Mouse (Mus musculus) CH12.LX (cell line): ENCODE data around the gene Prrc2b. TPM values are rescaled to one million over a fixed set of nuclear protein-coding genes. Genes with fewer than 3 reads are reported as not detected.
A peak's percentile ranks its signal among the peaks of the same experiment; 100 is the strongest.

Experiments used
- DNase-seq: peaks from one replicate; pipeline ENCODE4 v3.0.0-alpha.2; 2013; ENCODE audit errors: extremely low read depth
- H3K27ac ChIP-seq: 2 replicates; pipeline ENCODE4 v1.5.1; 2012; ENCODE audit warnings: low read depth, mild to moderate bottlenecking, control low read depth, moderate library complexity; ENCODE audit not compliant: insufficient read depth
- H3K27me3 ChIP-seq: replicated peaks from 2 replicates; pipeline ENCODE3; 2012; ENCODE audit warnings: inconsistent platforms
- H3K36me3 ChIP-seq, 2 experiments: replicated peaks in 1 of 2; 2 replicates each; pipeline versions ENCODE3 to v1.6.1; 2012; ENCODE audit warnings: inconsistent platforms in 1 of 2, low read length in 1 of 2, mild to moderate bottlenecking in 1 of 2, mixed read lengths in 1 of 2, moderate library complexity in 1 of 2; ENCODE audit not compliant: control insufficient read depth in 1 of 2, insufficient read depth in 1 of 2
- H3K4me1 ChIP-seq, 2 experiments: 2 replicates each; pipeline ENCODE4 v1.6.1; 2012; ENCODE audit warnings: inconsistent platforms in 1 of 2, moderate library complexity in 1 of 2; ENCODE audit not compliant: insufficient read depth in 2 of 2, control insufficient read depth in 1 of 2
- H3K4me2 ChIP-seq: 2 replicates; pipeline ENCODE4 v1.6.1; 2012; ENCODE audit warnings: low read depth, mild to moderate bottlenecking, control low read depth; ENCODE audit not compliant: poor library complexity, insufficient read depth, severe bottlenecking
- H3K4me3 ChIP-seq, 3 experiments: fragments of 150-350 bp in 1 of 3; sonication (generic) in 1 of 3; replicated peaks in 1 of 3; 2 replicates each; pipeline versions ENCODE3 to v1.5.1; 2011 to 2012; ENCODE audit warnings: low read depth in 2 of 3, low read length in 2 of 3, mild to moderate bottlenecking in 2 of 3, moderate library complexity in 2 of 3, control low read depth in 1 of 3, improper control_type of control experiment in 1 of 3, inconsistent platforms in 1 of 3, mixed read lengths in 1 of 3; ENCODE audit not compliant: poor library complexity in 1 of 3
- H3K79me2 ChIP-seq: replicated peaks from 2 replicates; pipeline ENCODE4 v1.6.1; 2012; ENCODE audit warnings: mild to moderate bottlenecking, moderate library complexity; ENCODE audit not compliant: control insufficient read depth, poor library complexity, insufficient read depth, severe bottlenecking; ENCODE audit errors: extremely low read depth
- H3K9ac ChIP-seq: 2 replicates; pipeline ENCODE4 v1.6.1; 2012; ENCODE audit warnings: low read depth, mild to moderate bottlenecking, control low read depth, moderate library complexity; ENCODE audit not compliant: insufficient read depth
- H3K9me3 ChIP-seq: replicated peaks from 2 replicates; pipeline ENCODE3; 2012; ENCODE audit warnings: low read length, inconsistent platforms, mixed read lengths
- BHLHE40 ChIP-seq: IDR thresholded peaks from 2 replicates; pipeline ENCODE4 v1.6.1; 2011; ENCODE audit warnings: mild to moderate bottlenecking, low read depth, low read length, improper control_type of control experiment
- CHD1 ChIP-seq: IDR thresholded peaks from 2 replicates; pipeline ENCODE4 v1.6.1; 2012; ENCODE audit warnings: low read depth, low read length, improper control_type of control experiment, inconsistent platforms
- CHD2 ChIP-seq: IDR thresholded peaks from 2 replicates; pipeline ENCODE4 v1.6.1; 2011; ENCODE audit warnings: low read length, improper control_type of control experiment
- CTCF ChIP-seq, 2 experiments: IDR thresholded peaks in 1 of 2; conservative IDR thresholded peaks in 1 of 2; 2 replicates each; pipeline ENCODE4 v1.5.1; 2011 to 2012; ENCODE audit warnings: low read depth in 2 of 2, low read length in 2 of 2, improper control_type of control experiment in 1 of 2, inconsistent platforms in 1 of 2, mild to moderate bottlenecking in 1 of 2, moderate library complexity in 1 of 2
- E2F4 ChIP-seq: IDR thresholded peaks from 2 replicates; pipeline ENCODE4 v1.6.1; 2011; ENCODE audit warnings: low read depth, low read length, improper control_type of control experiment; ENCODE audit not compliant: insufficient replicate concordance
- ELF1 ChIP-seq: IDR thresholded peaks from 2 replicates; pipeline ENCODE4 v1.6.1; 2014; ENCODE audit warnings: low read depth, mild to moderate bottlenecking, inconsistent platforms, low read length, improper control_type of control experiment
- GABPA ChIP-seq: IDR thresholded peaks from 2 replicates; pipeline ENCODE4 v1.6.1; 2012; ENCODE audit warnings: low read depth, low read length, improper control_type of control experiment, inconsistent platforms; ENCODE audit not compliant: insufficient replicate concordance
- HCFC1 ChIP-seq: IDR thresholded peaks from 2 replicates; pipeline ENCODE4 v1.6.1; 2012; ENCODE audit warnings: low read depth, mild to moderate bottlenecking, inconsistent platforms, low read length, improper control_type of control experiment
- IRF4 ChIP-seq: IDR thresholded peaks from 2 replicates; pipeline ENCODE4 v1.6.1; 2014; ENCODE audit warnings: low read depth, mild to moderate bottlenecking, inconsistent platforms, low read length, improper control_type of control experiment
- JUN ChIP-seq: IDR thresholded peaks from 2 replicates; pipeline ENCODE4 v1.6.1; 2011; ENCODE audit warnings: low read depth, mild to moderate bottlenecking, low read length, improper control_type of control experiment, moderate library complexity; ENCODE audit not compliant: insufficient read depth
- JUND ChIP-seq: conservative IDR thresholded peaks from 2 replicates; pipeline ENCODE4 v1.6.1; 2011; ENCODE audit warnings: low read depth, low read length, improper control_type of control experiment
- KAT2A ChIP-seq: IDR thresholded peaks from 2 replicates; pipeline ENCODE4 v1.6.1; 2012; ENCODE audit warnings: low read length, improper control_type of control experiment, inconsistent platforms; ENCODE audit not compliant: insufficient replicate concordance
- MEF2A ChIP-seq: IDR thresholded peaks from 2 replicates; pipeline ENCODE4 v1.6.1; 2014; ENCODE audit warnings: low read depth, mild to moderate bottlenecking, inconsistent platforms, low read length, improper control_type of control experiment, borderline replicate concordance
- MXI1 ChIP-seq: IDR thresholded peaks from 2 replicates; pipeline ENCODE4 v1.6.1; 2011; ENCODE audit warnings: mild to moderate bottlenecking, low read depth, low read length, improper control_type of control experiment
- MYC ChIP-seq: IDR thresholded peaks from 2 replicates; pipeline ENCODE4 v1.6.1; 2011; ENCODE audit warnings: low read depth, mild to moderate bottlenecking, improper control_type of control experiment, low read length
- NELFE ChIP-seq: IDR thresholded peaks from 2 replicates; pipeline ENCODE4 v1.6.1; 2011; ENCODE audit warnings: low read depth, low read length, improper control_type of control experiment
- POLR2AphosphoS2 ChIP-seq: IDR thresholded peaks from 2 replicates; pipeline ENCODE4 v1.6.1; 2011; ENCODE audit warnings: low read depth, low read length, improper control_type of control experiment
- RAD21 ChIP-seq: IDR thresholded peaks from 2 replicates; pipeline ENCODE4 v1.6.1; 2011; ENCODE audit warnings: low read depth, mild to moderate bottlenecking, low read length, improper control_type of control experiment, moderate library complexity
- SIN3A ChIP-seq: IDR thresholded peaks from 2 replicates; pipeline ENCODE4 v1.6.1; 2012; ENCODE audit warnings: low read length, improper control_type of control experiment, inconsistent platforms
- SMC3 ChIP-seq: IDR thresholded peaks from 2 replicates; pipeline ENCODE4 v1.6.1; 2011; ENCODE audit warnings: low read depth, low read length, improper control_type of control experiment
- TBP ChIP-seq: conservative IDR thresholded peaks from 2 replicates; pipeline ENCODE4 v1.6.1; 2011; ENCODE audit warnings: low read depth, low read length, improper control_type of control experiment
- TCF12 ChIP-seq: IDR thresholded peaks from 2 replicates; pipeline ENCODE4 v1.6.1; 2014; ENCODE audit warnings: low read depth, mild to moderate bottlenecking, inconsistent platforms, low read length, improper control_type of control experiment
- UBTF ChIP-seq: IDR thresholded peaks from 2 replicates; pipeline ENCODE4 v1.6.1; 2012; ENCODE audit warnings: low read depth, mild to moderate bottlenecking, inconsistent platforms, low read length, improper control_type of control experiment, moderate library complexity
- USF1 ChIP-seq: IDR thresholded peaks from 2 replicates; pipeline ENCODE4 v1.6.1; 2014; ENCODE audit warnings: low read depth, mild to moderate bottlenecking, inconsistent platforms, low read length, improper control_type of control experiment
- USF2 ChIP-seq: conservative IDR thresholded peaks from 2 replicates; pipeline ENCODE4 v1.6.1; 2011; ENCODE audit warnings: low read depth, low read length, improper control_type of control experiment
- ZC3H11A ChIP-seq: IDR thresholded peaks from 2 replicates; pipeline ENCODE4 v1.6.1; 2012; ENCODE audit warnings: low read depth, mild to moderate bottlenecking, inconsistent platforms, low read length, improper control_type of control experiment
- ZKSCAN1 ChIP-seq: IDR thresholded peaks from 2 replicates; pipeline ENCODE4 v1.6.1; 2012; ENCODE audit warnings: low read depth, inconsistent platforms, low read length, improper control_type of control experiment, borderline replicate concordance
- ZMIZ1 ChIP-seq: IDR thresholded peaks from 2 replicates; pipeline ENCODE4 v1.6.1; 2012; ENCODE audit warnings: low read depth, mild to moderate bottlenecking, inconsistent platforms, low read length, improper control_type of control experiment
- ZNF384 ChIP-seq: IDR thresholded peaks from 2 replicates; pipeline ENCODE4 v1.6.1; 2012; ENCODE audit warnings: low read depth, low read length, improper control_type of control experiment, inconsistent platforms
- dilution Hi-C: fragments of 300-500 bp; cut with MboI; formaldehyde crosslinking; loops from 2 replicates; pipeline ENCODE4 v1.14.3; 2020; ENCODE audit warnings: low sequenced_read_pairs; ENCODE audit not compliant: extremely low pct_unique_long_range_greater_than_20kb, extremely low pct_ligation_motif_present
- in situ Hi-C: fragments of 300-500 bp; cut with MboI; formaldehyde crosslinking; loops from 3 replicates; pipeline ENCODE4 v1.14.3; 2019; ENCODE audit warnings: low sequenced_read_pairs, low pct_ligation_motif_present, low pct_unique_long_range_greater_than_20kb, mixed read lengths
- polyA plus RNA-seq: library from polyadenylated mRNA; unstranded; fragments of >175 nt; gene quantifications from 2 replicates; pipeline ENCODE4 v1.2.1, GENCODE M21; 2012; ENCODE audit warnings: low read depth; ENCODE audit not compliant: insufficient read length
- total RNA-seq, 2 experiments: library from RNA; depleted of rRNA; stranded (reverse); fragments of 300-350 nt in 1 of 2; fragments of >200 nt in 1 of 2; gene quantifications; 2 replicates each; pipeline ENCODE4 v1.2.3; 2012 to 2014

The Prrc2b gene
- total and polyA plus RNA-seq, 3 experiments, result 7.6 to 59.9 (median 42.2) TPM

GRCm38 (mm10) chr2:32167819-32168218, 16.9 kb downstream of the Prrc2b start (continued):
- TF ChIP-seq ZNF384, result 0 out of 2 replicates have a peak, but pooled peaks have one; percentile 11
- TF ChIP-seq E2F4, result no peak
- peak; percentile 89 for TF ChIP-seq JUN
- TF ChIP-seq KAT2A, result 0 out of 2 replicates have a peak, but pooled peaks have one; percentile 21
- TF ChIP-seq POLR2AphosphoS2, result no peak
- TF ChIP-seq ZKSCAN1, result no peak
- peak; percentile 99 for TF ChIP-seq TCF12
- TF ChIP-seq BHLHE40, result peak; percentile 73
- no peak for TF ChIP-seq ZMIZ1
- no peak for TF ChIP-seq MXI1
- TF ChIP-seq ELF1, result peak; percentile 63
- TF ChIP-seq MEF2A, result peak; percentile 76
- TF ChIP-seq SIN3A, result peak; percentile 85; the same call in 1 of the 2 replicates
- no peak for TF ChIP-seq USF1
- TF ChIP-seq SMC3, result peak; percentile 44
- no peak for TF ChIP-seq CHD2
- TF ChIP-seq TBP, result no peak; the same call in 1 of the 2 replicates
- TF ChIP-seq MYC, result no peak; the same call in 1 of the 2 replicates
- no peak; the same call in 1 of the 2 replicates for TF ChIP-seq HCFC1
- TF ChIP-seq UBTF, result no peak
- TF ChIP-seq CHD1, result no peak
- TF ChIP-seq, all 38 proteins: peak for 21

GRCm38 (mm10) chr2:32169292-32169691, 18.4 kb downstream of the Prrc2b start:
- no peaks in the 10 kb centered on the region for H3K9me3 ChIP-seq
- H3K79me2 ChIP-seq, result peaks cover 96% of the 10 kb centered on the region
- peak overlapping the region; percentile 16 for H3K27ac ChIP-seq
- in situ Hi-C loops (no loop called here), dilution Hi-C loops (no loop called here)
- H3K4me3 ChIP-seq, result no peak overlapping the region
- peaks cover 38 to 86% of the 10 kb centered on the region in 2 experiments for H3K4me1 ChIP-seq
- no peak overlapping the region for H3K9ac ChIP-seq
- no peak for DNase-seq
- H3K36me3 ChIP-seq, result peaks cover 4 to 54% of the 10 kb centered on the region in 2 experiments
- no peaks in the 10 kb centered on the region for H3K27me3 ChIP-seq
- H3K4me2 ChIP-seq, result no peak overlapping the region
- TF ChIP-seq NELFE (no peak), GABPA (no peak), RAD21 (no peak), TCF12 (no peak), CHD2 (no peak), IRF4 (no peak), ZC3H11A (no peak), JUND (no peak), TBP (no peak), MEF2A (no peak), USF2 (no peak), USF1 (no peak), CHD1 (no peak), ELF1 (no peak), JUN (no peak), MXI1 (no peak), SMC3 (no peak), BHLHE40 (no peak), HCFC1 (no peak), CTCF (conservative IDR thresholded peaks at IDR 0.05 in 1 of 2, IDR thresholded peaks at IDR 0.05 in 1 of 2; ENCODE audit: low read depth in 2 of 2, low read length in 2 of 2) (no peak)
